Mouse (Mus musculus): ENCODE data around the gene Pla2g2f. TPM values are rescaled to one million over a fixed set of nuclear protein-coding genes. Genes with fewer than 3 reads are reported as not detected.

The Pla2g2f gene
- total RNA-seq, 1 experiment, result 0.22 TPM

DNA sequence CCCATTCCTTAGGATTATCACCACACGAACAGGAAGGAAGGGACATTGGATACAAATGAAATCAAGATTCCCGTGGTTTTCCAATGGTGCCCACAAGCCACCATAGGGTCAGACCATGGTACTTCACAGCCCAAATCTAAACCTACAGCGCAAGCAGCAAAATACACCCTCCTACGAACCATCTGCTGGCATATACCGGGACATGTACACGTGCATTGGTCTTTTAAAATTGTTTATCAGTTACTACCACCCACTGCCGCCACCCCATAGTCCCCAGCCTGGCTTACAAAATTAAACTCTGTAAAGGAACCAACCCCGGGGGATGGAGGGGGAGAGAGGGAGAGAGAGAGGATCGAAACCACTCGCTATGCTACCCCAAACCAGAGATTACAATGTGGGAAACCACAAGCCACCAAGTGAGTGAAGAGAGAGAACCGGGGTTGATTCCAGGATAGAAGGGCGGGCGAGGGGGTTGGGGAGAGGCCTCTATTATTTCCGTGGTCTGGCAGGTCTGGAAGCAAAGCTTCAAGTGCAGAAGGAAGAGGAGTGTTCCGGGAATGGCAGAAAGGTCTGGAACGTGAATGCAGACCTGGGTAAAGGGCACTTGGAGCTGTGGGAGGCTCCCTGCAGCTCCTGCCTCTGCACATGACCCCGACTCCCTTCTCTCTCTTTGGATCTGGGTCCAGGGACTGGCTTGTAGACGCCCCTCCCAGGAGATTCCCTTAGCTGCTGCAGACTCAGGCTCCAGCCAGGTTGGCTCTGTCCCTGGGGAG lies 32.9 kb downstream of the Pla2g2f start, which contains the start of gene Pla2g2c:
Gene Pla2g2c, plus strand, starts transcription at position 439 of the 773 bp plus-strand sequence.
- Histone ChIP-seq H3K9ac (ENCODE audit: insufficient read depth, low read depth, low read length, poor library complexity, severe bottlenecking) (peak within 1 kb of the TSS; percentile 60; the same call in 1 of the 2 replicates), H3K36me3 (ENCODE audit: control insufficient read depth, insufficient read depth, low read length, poor library complexity, severe bottlenecking) (no peaks in the 10 kb centered on the region), H3K4me1 (ENCODE audit: control insufficient read depth in 2 of 2, insufficient read depth in 2 of 2, low read length in 2 of 2, poor library complexity in 1 of 2) (peaks cover 1 to 12% of the 10 kb centered on the region in 2 experiments; a peak in 2 of 4 replicates), H3K4me3 (ENCODE audit: insufficient read depth in 1 of 2, low read depth in 1 of 2, low read length in 2 of 2, poor library complexity in 1 of 2, severe bottlenecking in 1 of 2) (peak within 1 kb of the TSS; percentile 35 to 56), H3K9me3 (ENCODE audit: control insufficient read depth, insufficient read depth, low read depth, low read length) (no peaks in the 10 kb centered on the region), H3K27ac (ENCODE audit: insufficient read depth, low read depth, low read length, poor library complexity, severe bottlenecking) (no peak within 1 kb of the TSS)
- TF ChIP-seq CHD2 (IDR thresholded peaks at IDR 0.05; ENCODE audit: low read depth, low read length) (no peak), MAFK (IDR thresholded peaks at IDR 0.05; ENCODE audit: insufficient read depth, low read depth, low read length) (no peak), ZNF384 (IDR thresholded peaks at IDR 0.05; ENCODE audit: low read depth, low read length) (no peak), ZC3H11A (IDR thresholded peaks at IDR 0.05; ENCODE audit: borderline replicate concordance, low read depth, low read length) (no peak), HCFC1 (IDR thresholded peaks at IDR 0.05; ENCODE audit: borderline replicate concordance, insufficient read depth, low read length) (no peak)
- no peak for DNase-seq (ENCODE audit: low read depth, low spot score)
- in situ Hi-C loops (cut with MboI; ENCODE audit: low sequenced_read_pairs in 2 of 2, unreplicated experiment in 2 of 2), result no loop called here

DNA sequence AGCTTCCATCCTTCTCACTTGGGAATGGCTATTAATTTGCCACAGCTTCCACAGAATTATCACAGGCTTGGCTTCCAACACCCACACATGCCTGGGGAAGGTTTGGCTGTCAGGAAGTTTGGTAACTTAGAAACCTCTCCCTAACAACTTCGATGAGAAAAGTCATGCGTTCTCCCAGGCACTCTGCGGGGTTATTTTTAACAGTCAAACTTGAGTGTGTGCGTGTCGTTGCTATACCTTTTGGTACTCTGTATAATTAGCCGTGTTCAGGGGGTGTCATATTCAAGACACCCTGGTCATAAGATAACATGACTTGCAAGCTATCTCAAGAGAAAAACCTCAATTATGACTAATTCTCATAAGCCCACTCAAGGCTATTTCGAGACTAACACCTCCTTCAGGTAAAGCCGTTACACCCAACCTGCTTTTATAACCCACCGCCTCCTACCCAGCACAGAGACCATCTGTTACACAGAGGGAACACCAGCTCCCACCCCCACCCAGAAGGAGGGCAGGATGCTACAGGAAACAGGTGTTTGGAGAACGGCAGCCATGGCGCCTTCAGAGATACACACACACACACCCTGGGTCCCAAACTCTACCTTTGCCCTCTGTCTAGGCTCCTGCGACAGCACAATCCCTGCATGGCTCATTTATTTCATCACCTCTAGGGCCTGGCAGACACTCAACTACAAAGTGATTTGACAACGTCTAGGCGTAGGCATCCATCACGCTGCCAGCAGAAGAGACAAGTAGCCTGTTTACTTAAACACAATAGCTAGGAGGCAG lies 33.7 kb downstream of the Pla2g2f start:
- no peak for DNase-seq (ENCODE audit: low read depth, low spot score)
- peaks cover 1 to 10% of the 10 kb centered on the region in 2 experiments; a peak in 2 of 4 replicates for H3K4me1 ChIP-seq (ENCODE audit: control insufficient read depth in 2 of 2, insufficient read depth in 2 of 2, low read length in 2 of 2, poor library complexity in 1 of 2)

GRCm38 (mm10) chr4:138719264-138719596 lies 38.2 kb downstream of the Pla2g2f start:
- no peaks in the 10 kb centered on the region for H3K36me3 ChIP-seq (ENCODE audit: control insufficient read depth, insufficient read depth, low read length, poor library complexity, severe bottlenecking)
- H3K9ac ChIP-seq (ENCODE audit: insufficient read depth, low read depth, low read length, poor library complexity, severe bottlenecking), result no peak overlapping the region
- TF ChIP-seq HCFC1 (IDR thresholded peaks at IDR 0.05; ENCODE audit: borderline replicate concordance, insufficient read depth, low read length), result no peak
- no peak for TF ChIP-seq CHD2 (IDR thresholded peaks at IDR 0.05; ENCODE audit: low read depth, low read length)
- no peak for TF ChIP-seq MAFK (IDR thresholded peaks at IDR 0.05; ENCODE audit: insufficient read depth, low read depth, low read length)
- no peak for TF ChIP-seq ZC3H11A (IDR thresholded peaks at IDR 0.05; ENCODE audit: borderline replicate concordance, low read depth, low read length)
- TF ChIP-seq ZNF384 (IDR thresholded peaks at IDR 0.05; ENCODE audit: low read depth, low read length), result no peak
- H3K9me3 ChIP-seq (ENCODE audit: control insufficient read depth, insufficient read depth, low read depth, low read length), result no peaks in the 10 kb centered on the region
- no peak for DNase-seq (ENCODE audit: low read depth, low spot score)
- H3K27ac ChIP-seq (ENCODE audit: insufficient read depth, low read depth, low read length, poor library complexity, severe bottlenecking), result no peak overlapping the region
- H3K4me3 ChIP-seq (ENCODE audit: insufficient read depth in 1 of 2, low read depth in 1 of 2, low read length in 2 of 2, poor library complexity in 1 of 2, severe bottlenecking in 1 of 2), result no peak overlapping the region
- H3K4me1 ChIP-seq (ENCODE audit: control insufficient read depth in 2 of 2, insufficient read depth in 2 of 2, low read length in 2 of 2, poor library complexity in 1 of 2), result peaks cover 0 to 7% of the 10 kb centered on the region in 2 experiments; a peak in 1 of 4 replicates
- in situ Hi-C loops (cut with MboI; ENCODE audit: low sequenced_read_pairs in 2 of 2, unreplicated experiment in 2 of 2), result no loop called here

More for the DNA sequence above, 33.7 kb downstream of the Pla2g2f start:
- Histone ChIP-seq H3K4me3 (ENCODE audit: insufficient read depth in 1 of 2, low read depth in 1 of 2, low read length in 2 of 2, poor library complexity in 1 of 2, severe bottlenecking in 1 of 2) (no peak overlapping the region), H3K9me3 (ENCODE audit: control insufficient read depth, insufficient read depth, low read depth, low read length) (no peaks in the 10 kb centered on the region), H3K36me3 (ENCODE audit: control insufficient read depth, insufficient read depth, low read length, poor library complexity, severe bottlenecking) (no peaks in the 10 kb centered on the region), H3K27ac (ENCODE audit: insufficient read depth, low read depth, low read length, poor library complexity, severe bottlenecking) (no peak overlapping the region), H3K9ac (ENCODE audit: insufficient read depth, low read depth, low read length, poor library complexity, severe bottlenecking) (no peak overlapping the region)
- TF ChIP-seq ZC3H11A (IDR thresholded peaks at IDR 0.05; ENCODE audit: borderline replicate concordance, low read depth, low read length), result no peak
- TF ChIP-seq ZNF384 (IDR thresholded peaks at IDR 0.05; ENCODE audit: low read depth, low read length), result no peak
- TF ChIP-seq CHD2 (IDR thresholded peaks at IDR 0.05; ENCODE audit: low read depth, low read length), result no peak
- TF ChIP-seq MAFK (IDR thresholded peaks at IDR 0.05; ENCODE audit: insufficient read depth, low read depth, low read length), result no peak
- TF ChIP-seq HCFC1 (IDR thresholded peaks at IDR 0.05; ENCODE audit: borderline replicate concordance, insufficient read depth, low read length), result no peak
- in situ Hi-C loops (cut with MboI; ENCODE audit: low sequenced_read_pairs in 2 of 2, unreplicated experiment in 2 of 2), result no loop called here

GRCm38 (mm10) chr4:138718586-138719263 lies 38.7 kb downstream of the Pla2g2f start:
- DNase-seq (ENCODE audit: low read depth, low spot score), result no peak
- H3K9ac ChIP-seq (ENCODE audit: insufficient read depth, low read depth, low read length, poor library complexity, severe bottlenecking), result no peak overlapping the region
- peaks cover 0 to 4% of the 10 kb centered on the region in 2 experiments; a peak in 1 of 4 replicates for H3K4me1 ChIP-seq (ENCODE audit: control insufficient read depth in 2 of 2, insufficient read depth in 2 of 2, low read length in 2 of 2, poor library complexity in 1 of 2)
- no peak overlapping the region for H3K27ac ChIP-seq (ENCODE audit: insufficient read depth, low read depth, low read length, poor library complexity, severe bottlenecking)
- TF ChIP-seq MAFK (IDR thresholded peaks at IDR 0.05; ENCODE audit: insufficient read depth, low read depth, low read length) (no peak), CHD2 (IDR thresholded peaks at IDR 0.05; ENCODE audit: low read depth, low read length) (no peak), ZNF384 (IDR thresholded peaks at IDR 0.05; ENCODE audit: low read depth, low read length) (no peak), HCFC1 (IDR thresholded peaks at IDR 0.05; ENCODE audit: borderline replicate concordance, insufficient read depth, low read length) (no peak), ZC3H11A (IDR thresholded peaks at IDR 0.05; ENCODE audit: borderline replicate concordance, low read depth, low read length) (no peak)
- in situ Hi-C loops (cut with MboI; ENCODE audit: low sequenced_read_pairs in 2 of 2, unreplicated experiment in 2 of 2), result no loop called here
- H3K36me3 ChIP-seq (ENCODE audit: control insufficient read depth, insufficient read depth, low read length, poor library complexity, severe bottlenecking), result no peaks in the 10 kb centered on the region
- no peaks in the 10 kb centered on the region for H3K9me3 ChIP-seq (ENCODE audit: control insufficient read depth, insufficient read depth, low read depth, low read length)
- H3K4me3 ChIP-seq (ENCODE audit: insufficient read depth in 1 of 2, low read depth in 1 of 2, low read length in 2 of 2, poor library complexity in 1 of 2, severe bottlenecking in 1 of 2), result no peak overlapping the region
